ENCODE assay signal across 15 mouse cellular contexts in the genomic region with DNA sequence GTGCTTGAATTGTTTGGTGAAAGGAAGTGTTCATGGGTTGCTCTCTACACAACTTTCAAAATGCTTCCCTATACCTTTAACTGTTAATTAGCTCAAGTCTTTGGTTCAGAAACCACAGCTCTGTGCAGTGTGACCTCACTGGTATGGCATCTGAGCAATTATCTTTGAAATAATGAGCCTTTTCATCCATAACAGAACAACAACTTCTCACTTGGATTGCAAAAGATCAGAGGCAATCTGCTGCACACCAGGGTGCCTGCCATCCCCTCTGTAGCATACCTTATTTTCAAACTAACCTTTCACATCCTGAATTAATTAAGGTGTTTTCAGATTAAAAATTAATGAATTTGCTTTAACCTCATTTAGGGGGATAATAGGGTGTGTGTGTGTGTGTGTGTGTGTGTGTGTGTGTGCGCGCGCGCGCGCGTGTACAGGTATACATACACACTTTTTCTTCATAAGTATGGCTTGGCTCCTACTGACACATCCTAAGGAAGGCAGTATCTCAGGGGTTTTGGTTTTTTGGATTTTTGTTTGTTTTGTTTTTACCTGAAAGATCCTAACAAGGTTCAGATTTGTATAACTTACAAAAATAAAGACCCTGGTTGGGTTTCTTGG.
DNase-seq lines count a peak whose midpoint lies in the region; ATAC-seq lines count a peak whose summit lies in the region.
"Had no signal": no experiment of that assay in that cellular context is flagged by ENCODE, and none has a peak within 500 bp of the region (broad histone marks: within the 10 kb centered on the region; RNA-seq: fewer than 3 reads in every experiment).

No protein-coding gene starts in this region.

- peak; percentile 32 to 49 for DNase-seq in cerebellum, postnatal 10 days
- no peak for DNase-seq in cerebellum, adult 18-20 months
- DNase-seq in heart, postnatal 25 days (ENCODE audit: low spot score): no peak
- no peak for DNase-seq in natural killer cell, adult 2 months (ENCODE audit: low spot score in 2 of 2)
- DNase-seq in testis, postnatal 14 days (ENCODE audit: low spot score): no peak
- DNase-seq: cerebellum, adult 8-10 months; gastrocnemius, postnatal 14 days; right cerebral cortex, postnatal 14 days had no signal

- WGBS in neural tube, embryonic 12.5 days: 95% methylated on average over 7 of the region's 7 CpGs
- 82% methylated on average over 7 of the region's 7 CpGs for WGBS in neural tube, embryonic 15.5 days
- WGBS in hindbrain, embryonic 15.5 days: 93% methylated on average over 7 of the region's 7 CpGs

- no peak overlapping the region for H3K27ac ChIP-seq in neural tube, embryonic 12.5 days
- no peak overlapping the region for H3K27ac ChIP-seq in neural tube, embryonic 15.5 days (replicated peaks)
- H3K27ac ChIP-seq in hindbrain, embryonic 15.5 days (replicated peaks): no peak overlapping the region
- H3K27ac ChIP-seq: intestine, embryonic 15.5 days; limb, embryonic 13.5 days had no signal

- peak; percentile 53 for ATAC-seq in neural tube, embryonic 12.5 days (ENCODE audit: low FRiP score, low read depth)
- no peak for ATAC-seq in neural tube, embryonic 15.5 days (ENCODE audit: low FRiP score)
- peak; percentile 72; the same call in 1 of the 2 replicates for ATAC-seq in hindbrain, embryonic 15.5 days (ENCODE audit: low FRiP score, low read depth)
- ATAC-seq: intestine, embryonic 15.5 days had no signal

- H3K4me2 ChIP-seq in neural tube, embryonic 12.5 days (replicated peaks): no peak overlapping the region
- H3K4me2 ChIP-seq in neural tube, embryonic 15.5 days: no peak overlapping the region
- no peak overlapping the region for H3K4me2 ChIP-seq in hindbrain, embryonic 15.5 days
- H3K4me2 ChIP-seq: intestine, embryonic 15.5 days; limb, embryonic 13.5 days had no signal

- H3K4me3 ChIP-seq in neural tube, embryonic 12.5 days: no peak overlapping the region
- H3K4me3 ChIP-seq in neural tube, embryonic 15.5 days (replicated peaks): no peak overlapping the region
- no peak overlapping the region for H3K4me3 ChIP-seq in hindbrain, embryonic 15.5 days
- H3K4me3 ChIP-seq: erythroblast, embryonic 14.5 days; intestine, embryonic 15.5 days; limb, embryonic 13.5 days had no signal

- intact Hi-C loops in heart, postnatal 25 days (cut with DNase I): no loop called here

- no peaks in the 10 kb centered on the region for H3K9me3 ChIP-seq in neural tube, embryonic 12.5 days
- no peaks in the 10 kb centered on the region for H3K9me3 ChIP-seq in neural tube, embryonic 15.5 days (replicated peaks)
- H3K9me3 ChIP-seq in hindbrain, embryonic 15.5 days: no peaks in the 10 kb centered on the region
- H3K9me3 ChIP-seq: G1E; intestine, embryonic 15.5 days had no signal

- no peak overlapping the region for H3K9ac ChIP-seq in neural tube, embryonic 12.5 days
- no peak overlapping the region for H3K9ac ChIP-seq in neural tube, embryonic 15.5 days (replicated peaks)
- no peak overlapping the region for H3K9ac ChIP-seq in hindbrain, embryonic 15.5 days
- H3K9ac ChIP-seq: intestine, embryonic 15.5 days; limb, embryonic 13.5 days had no signal

- no peaks in the 10 kb centered on the region for H3K36me3 ChIP-seq in neural tube, embryonic 12.5 days
- H3K36me3 ChIP-seq in neural tube, embryonic 15.5 days: no peaks in the 10 kb centered on the region
- H3K36me3 ChIP-seq in hindbrain, embryonic 15.5 days: no peaks in the 10 kb centered on the region
- H3K36me3 ChIP-seq: G1E; intestine, embryonic 15.5 days; limb, embryonic 13.5 days had no signal

- H3K27me3 ChIP-seq in neural tube, embryonic 12.5 days (replicated peaks): no peaks in the 10 kb centered on the region
- H3K27me3 ChIP-seq in neural tube, embryonic 15.5 days (replicated peaks): no peaks in the 10 kb centered on the region
- H3K27me3 ChIP-seq in hindbrain, embryonic 15.5 days: no peaks in the 10 kb centered on the region
- H3K27me3 ChIP-seq: intestine, embryonic 15.5 days; limb, embryonic 13.5 days had no signal

- H3K4me1 ChIP-seq in neural tube, embryonic 12.5 days: no peaks in the 10 kb centered on the region
- no peaks in the 10 kb centered on the region for H3K4me1 ChIP-seq in neural tube, embryonic 15.5 days
- H3K4me1 ChIP-seq in hindbrain, embryonic 15.5 days (replicated peaks): no peaks in the 10 kb centered on the region
- H3K4me1 ChIP-seq: intestine, embryonic 15.5 days; limb, embryonic 13.5 days had no signal

Comparison
In these comparisons a context has a peak if more than half of its experiments do, and no peak if none do; other contexts are left out.
1. DNase-seq: peak in cerebellum, postnatal 10 days (2 of 2); none in cerebellum, adult 18-20 months (0 of 2), heart, postnatal 25 days (single experiment), natural killer cell, adult 2 months (0 of 2) and testis, postnatal 14 days (single experiment).